Mouse (Mus musculus): ENCODE measurements around the gene Gm28870. TPM values are rescaled to one million over a fixed set of nuclear protein-coding genes. Genes with fewer than 3 reads are reported as not detected.

The Gm28870 gene
- polyA plus RNA-seq (2014; fragmentation: Illumina TruSeq; extraction: RNeasy Lipid Tissue Mini Kit (QIAGEN cat#74804); ENCODE audit: low read depth, low replicate concordance): not detected

GRCm38 (mm10) chrY:50096976-50097375 lies at the start of gene Gm28870:
Gene Gm28870, plus strand, starts transcription at chrY:50097276.

All from heart, adult 10 weeks (tissue).